Mouse (Mus musculus): ENCODE measurements around the gene Slc30a6.
"Not testable (repeated sequence)": the region's sequence is repeated elsewhere in the genome, so short reads cannot be mapped to it uniquely, and the experiment has no call there.

The Slc30a6 gene

DNA sequence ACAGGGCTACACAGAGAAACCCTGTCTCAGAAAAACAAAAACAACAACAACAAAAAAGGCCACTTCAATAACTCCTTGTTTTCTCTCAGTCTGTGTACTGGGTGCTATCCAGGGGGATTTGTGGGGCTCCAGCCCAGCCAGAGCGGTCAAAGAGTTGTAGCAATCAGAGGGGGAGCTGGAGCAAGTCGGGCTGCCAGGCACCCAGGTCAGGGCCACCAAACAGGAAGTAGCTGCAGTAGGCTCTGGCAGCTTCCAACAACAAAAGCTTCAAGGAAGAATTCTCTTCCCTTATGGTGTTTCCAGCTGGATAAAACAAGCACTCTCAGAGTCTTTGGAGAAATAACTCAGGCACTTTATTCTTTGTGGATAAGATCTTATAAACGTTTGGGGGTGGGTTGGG, 58.5 kb downstream of the Slc30a6 start:
- DNase-seq: no peak

DNA sequence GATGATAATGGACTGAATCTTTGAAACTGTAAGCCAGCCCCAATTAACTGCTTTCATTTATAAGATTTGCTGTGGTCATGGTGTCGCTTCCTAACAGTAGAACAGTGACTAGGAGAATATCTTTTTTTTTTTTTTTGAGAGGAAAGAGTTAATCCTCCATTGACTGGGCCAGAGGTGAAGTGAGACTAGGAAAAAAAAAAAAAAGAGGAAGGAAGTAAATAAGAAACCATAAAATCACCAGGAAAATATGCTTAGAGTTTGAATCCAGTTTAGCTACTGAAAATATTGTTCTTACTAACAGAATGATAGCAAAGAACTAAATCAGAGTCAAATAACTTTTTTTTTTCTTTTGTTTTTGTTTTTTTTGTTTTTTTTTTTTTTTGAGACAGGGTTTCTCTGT, 59.3 kb downstream of the Slc30a6 start:
- no peak for DNase-seq

DNA sequence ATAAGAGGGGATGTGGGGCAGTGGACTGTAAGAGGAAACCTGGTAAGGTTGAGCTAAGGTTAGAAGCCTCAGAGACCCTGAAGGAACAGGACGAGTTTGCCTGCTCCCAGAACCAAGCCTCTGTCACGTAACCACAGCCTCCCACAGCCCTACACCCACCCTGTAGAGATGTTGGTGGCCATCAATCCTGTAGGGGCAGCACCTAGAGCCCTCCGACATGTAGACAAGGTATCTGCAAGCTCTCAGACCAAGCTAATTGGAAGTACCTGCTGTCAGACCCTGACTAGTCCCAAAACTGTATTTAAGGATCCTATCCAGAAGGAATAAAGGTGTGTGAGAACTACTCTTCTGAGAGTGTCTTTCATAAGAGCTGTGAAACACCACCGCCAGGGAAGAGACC, 60.0 kb downstream of the Slc30a6 start:
- DNase-seq: no peak

DNA sequence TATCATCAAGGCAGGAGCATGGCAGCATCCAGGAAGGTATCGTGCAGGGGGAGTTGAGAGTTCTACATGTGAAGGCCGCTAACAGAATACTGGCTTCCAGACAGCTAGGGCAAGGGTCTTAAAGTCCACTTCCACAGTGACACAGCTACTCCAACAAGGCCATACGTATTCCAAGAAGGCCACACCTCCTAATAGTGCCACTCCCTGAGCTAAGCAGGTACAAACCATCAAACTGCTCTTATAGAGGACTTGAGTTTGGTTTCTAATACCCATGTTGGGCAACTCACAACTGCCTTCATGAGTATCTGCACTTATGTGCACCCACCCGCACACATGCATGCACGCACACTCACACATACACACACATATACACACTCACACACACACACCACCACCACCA, 61.4 kb downstream of the Slc30a6 start:
- DNase-seq: no peak

DNA sequence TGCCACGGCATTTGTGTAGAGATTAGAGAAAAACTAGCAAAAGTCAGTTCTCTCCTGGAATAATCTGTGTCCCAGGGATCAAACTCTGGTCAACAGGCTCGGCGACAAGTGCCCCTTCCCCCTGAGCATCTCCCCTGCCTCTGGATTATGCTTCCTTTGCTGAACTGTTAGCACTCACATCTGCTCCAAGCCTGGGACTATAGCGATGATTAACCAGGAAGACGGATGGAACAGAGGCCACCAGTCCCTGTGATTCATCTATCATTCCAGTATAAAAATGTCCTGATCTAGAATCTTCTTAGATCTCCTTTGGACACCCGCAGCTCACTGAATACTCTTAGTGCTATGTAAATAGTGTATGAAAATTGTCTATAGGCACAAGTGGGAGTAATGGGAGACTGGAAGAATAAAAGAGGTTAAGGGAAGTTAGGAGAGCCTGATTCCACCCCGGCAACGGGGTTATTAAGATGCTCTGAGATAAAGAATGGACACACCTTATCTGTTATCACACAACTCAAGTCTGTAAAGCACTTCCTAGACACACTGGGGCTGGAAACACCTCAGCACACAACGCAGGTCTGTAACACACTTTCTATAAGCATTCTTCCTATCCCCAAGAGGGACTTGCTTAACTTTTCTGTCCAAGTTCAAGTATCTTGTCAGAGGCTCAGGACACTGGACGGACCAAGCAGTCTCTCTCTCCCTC, 62.7 kb downstream of the Slc30a6 start:
- no peak for DNase-seq

DNA sequence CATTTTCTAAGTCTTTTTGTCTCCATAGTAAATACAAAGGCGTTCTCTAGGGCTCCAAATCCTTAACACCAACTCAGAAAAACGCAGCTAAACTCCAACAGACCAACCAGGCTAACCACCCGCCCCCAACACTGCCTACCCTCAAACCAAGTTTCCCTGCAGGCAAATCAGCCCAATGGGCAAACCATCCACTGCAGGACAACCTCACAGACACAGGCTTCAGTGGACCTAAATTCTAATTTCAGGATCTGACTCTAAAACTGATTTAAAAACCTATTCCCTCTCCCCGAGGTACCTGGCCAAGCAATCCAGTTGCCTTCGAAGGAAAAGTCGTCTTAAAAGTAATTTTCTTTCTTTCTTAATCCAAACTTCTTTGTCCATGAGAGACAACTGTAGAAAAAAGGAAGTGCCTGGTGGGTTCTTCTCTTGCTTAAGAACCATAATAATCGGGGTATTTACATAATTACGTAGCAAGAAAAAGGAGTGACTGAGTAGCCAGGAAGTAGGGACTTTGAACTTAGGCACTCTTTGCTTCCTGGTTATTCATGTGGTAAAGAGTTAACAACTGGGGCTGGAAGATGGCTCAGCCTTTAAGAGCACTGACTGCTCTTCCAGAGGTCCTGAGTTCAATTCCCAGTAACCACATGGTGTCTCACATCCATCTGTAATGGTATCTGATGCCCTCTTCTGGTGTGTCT, 63.5 kb downstream of the Slc30a6 start, which contains the start of gene Nlrc4:
Gene Nlrc4, minus strand, starts transcription at position 432 of the 698 bp plus-strand sequence.
- DNase-seq: no peak

DNA sequence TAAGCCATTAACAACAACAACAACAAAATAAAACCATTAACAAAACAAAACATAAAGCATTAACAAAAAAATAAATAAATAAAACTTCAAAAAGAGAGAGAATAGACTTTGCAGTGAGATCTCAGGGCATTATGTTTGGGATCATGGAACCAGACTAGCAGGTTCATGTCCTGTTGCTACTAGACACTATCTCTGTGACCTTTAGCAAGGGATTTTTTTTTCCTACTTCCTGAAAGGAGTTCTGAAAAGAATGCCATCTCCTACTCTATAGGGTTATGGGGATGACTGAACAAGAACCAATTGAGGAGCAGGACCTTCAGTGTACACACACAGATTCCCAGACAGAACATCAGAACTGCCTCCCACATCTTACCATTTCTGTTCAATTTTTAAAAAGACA, 68.1 kb downstream of the Slc30a6 start:
- no peak for DNase-seq

DNA sequence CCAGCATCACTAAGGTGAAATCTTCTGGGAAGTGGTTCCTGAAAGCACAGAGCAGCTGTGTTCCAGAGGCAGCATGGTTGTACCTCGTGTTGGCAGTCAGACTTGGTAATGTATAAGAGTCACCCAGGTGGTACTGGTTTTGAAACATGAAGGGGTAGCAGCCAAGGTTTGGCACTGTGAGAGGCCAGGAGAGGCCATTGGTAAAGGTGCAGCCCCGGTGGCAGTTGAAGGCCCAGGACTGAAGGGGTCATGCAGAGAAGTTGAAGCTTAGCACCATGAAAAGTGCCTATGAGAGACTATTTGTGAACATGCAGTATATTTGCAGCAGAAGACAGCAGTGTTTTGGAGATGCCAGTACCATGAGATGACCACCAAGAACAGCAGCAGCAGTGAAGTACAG, 72.6 kb downstream of the Slc30a6 start:
- not testable (repeated sequence) for DNase-seq

DNA sequence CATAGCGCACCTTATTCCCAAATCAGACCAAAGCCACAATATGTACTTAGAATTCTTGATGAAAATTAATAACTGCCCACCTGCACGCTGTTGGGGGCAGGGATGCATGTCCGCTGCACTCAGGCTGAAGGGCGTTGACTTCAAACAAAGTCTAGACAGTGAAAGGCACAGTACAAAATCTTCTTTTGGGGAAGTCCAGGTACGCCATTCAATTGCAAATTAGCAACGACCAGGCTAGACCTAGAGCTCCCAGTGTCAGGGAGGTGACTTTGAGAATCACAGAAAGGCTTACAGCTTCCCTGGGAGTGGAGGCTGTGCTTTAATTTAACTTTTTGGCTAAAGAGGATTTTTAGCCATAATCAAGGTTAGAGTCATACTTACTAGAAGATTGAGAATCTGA, 74.7 kb downstream of the Slc30a6 start:
- DNase-seq: not testable (repeated sequence)
